Mouse (Mus musculus) kidney, adult 2 months (tissue): ENCODE measurements at regions not wholly inside any gene's neighbourhood (a gene's known extent, or its start where the extent isn't known, plus 50 kb on each side); places are given as distances from the start of the nearest gene placed in this dataset.

Experiments
- DNase-seq: peaks from one replicate; pipeline ENCODE4 v3.0.0; 2021
- H3K27ac ChIP-seq: fragments of 200-500 bp; 2 replicates; pipeline ENCODE4 v1.5.1; 2012; ENCODE audit warnings: low read depth, low read length, control low read depth, inconsistent platforms; ENCODE audit not compliant: insufficient read depth
- H3K27me3 ChIP-seq: fragments of 200-500 bp; replicated peaks from 2 replicates; pipeline ENCODE4 v1.6.1; 2012; ENCODE audit warnings: mild to moderate bottlenecking, moderate library complexity, low read length, inconsistent platforms; ENCODE audit not compliant: control insufficient read depth, insufficient read depth
- H3K36me3 ChIP-seq: fragments of 200-500 bp; 2 replicates; pipeline ENCODE4 v1.6.1; 2012; ENCODE audit warnings: mild to moderate bottlenecking, moderate library complexity, low read length, inconsistent platforms; ENCODE audit not compliant: control insufficient read depth, insufficient read depth
- H3K4me1 ChIP-seq: fragments of 200-500 bp; 2 replicates; pipeline ENCODE4 v1.6.1; 2011; ENCODE audit warnings: low read length; ENCODE audit not compliant: control insufficient read depth, insufficient read depth
- H3K4me3 ChIP-seq: fragments of 200-500 bp; 2 replicates; pipeline ENCODE4 v1.5.1; 2011; ENCODE audit warnings: mild to moderate bottlenecking, low read depth, low read length, control low read depth; ENCODE audit not compliant: insufficient read depth
- CTCF ChIP-seq: fragments of 200-500 bp; conservative IDR thresholded peaks from 2 replicates; pipeline ENCODE4 v1.5.1; 2011; ENCODE audit warnings: low read depth, mild to moderate bottlenecking, control low read depth, low read length, moderate library complexity, mixed read lengths; ENCODE audit not compliant: insufficient read depth, insufficient read length
- POLR2A ChIP-seq: fragments of 200-500 bp; IDR thresholded peaks from one replicate; pipeline ENCODE4 v1.6.1; 2011; ENCODE audit warnings: low read depth, low read length, control low read depth
- WGBS: fragments of 180-500 bp; shearing (Covaris S2); methylation state at CpG from one replicate; pipeline ENCODE4 v1.1.7; 2018; 5-methylcytosine and 5-hydroxymethylcytosine counted together

DNA sequence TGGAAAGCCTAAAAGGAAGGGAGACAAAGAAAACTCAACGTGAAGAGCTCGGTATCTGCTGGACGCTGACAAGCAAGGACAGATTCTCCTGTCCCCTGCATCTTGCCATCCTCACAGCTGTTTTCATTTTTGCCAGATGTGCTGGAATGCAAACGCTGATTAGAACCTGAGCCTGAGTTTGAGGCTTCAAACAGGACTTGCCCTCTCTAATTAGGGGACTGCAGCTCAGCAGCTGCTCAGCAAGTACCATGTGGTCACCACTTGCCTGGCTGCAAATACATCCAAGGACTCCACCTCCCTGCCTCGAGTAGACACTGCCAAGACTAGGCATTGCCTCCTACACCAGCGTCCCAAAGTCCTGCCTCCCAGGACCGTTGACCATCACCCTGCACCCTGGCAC lies 140.7 kb downstream of the Cdc5l start:
- no peak for DNase-seq
- no peaks in the 10 kb centered on the region for H3K4me1 ChIP-seq
- H3K4me3 ChIP-seq, result no peak overlapping the region
- H3K27me3 ChIP-seq, result no peaks in the 10 kb centered on the region
- no peak overlapping the region for H3K27ac ChIP-seq
- TF ChIP-seq CTCF, result no peak
- no peak for TF ChIP-seq POLR2A
- no peaks in the 10 kb centered on the region for H3K36me3 ChIP-seq
- WGBS, result 80% methylated on average over 7 of the region's 7 CpGs

DNA sequence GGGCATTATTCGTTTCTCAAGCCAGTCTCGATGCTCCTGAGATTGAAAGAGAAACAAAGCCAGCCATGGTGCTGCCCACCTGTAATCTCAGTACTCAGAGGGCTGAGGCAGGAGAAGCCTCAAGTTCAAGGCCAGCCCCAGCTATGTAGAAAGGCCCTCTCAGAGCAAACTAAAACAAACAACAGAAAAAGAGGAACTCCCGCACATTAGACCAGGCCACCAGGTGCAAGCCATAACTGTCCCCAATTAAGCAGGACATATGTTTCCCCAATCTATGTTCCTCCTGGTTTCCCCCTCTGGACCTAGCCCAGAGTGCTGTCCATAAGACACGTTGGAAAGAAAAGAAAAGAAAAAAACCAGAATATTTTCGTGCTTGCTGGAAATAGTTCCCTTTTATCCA lies 142.5 kb downstream of the Cdc5l start:
- DNase-seq, result no peak
- Histone ChIP-seq H3K27ac (no peak overlapping the region), H3K4me1 (no peaks in the 10 kb centered on the region), H3K4me3 (no peak overlapping the region), H3K36me3 (no peaks in the 10 kb centered on the region), H3K27me3 (no peaks in the 10 kb centered on the region)
- TF ChIP-seq CTCF (no peak), POLR2A (no peak)
- WGBS, result 81% methylated on average over 5 of the region's 5 CpGs

DNA sequence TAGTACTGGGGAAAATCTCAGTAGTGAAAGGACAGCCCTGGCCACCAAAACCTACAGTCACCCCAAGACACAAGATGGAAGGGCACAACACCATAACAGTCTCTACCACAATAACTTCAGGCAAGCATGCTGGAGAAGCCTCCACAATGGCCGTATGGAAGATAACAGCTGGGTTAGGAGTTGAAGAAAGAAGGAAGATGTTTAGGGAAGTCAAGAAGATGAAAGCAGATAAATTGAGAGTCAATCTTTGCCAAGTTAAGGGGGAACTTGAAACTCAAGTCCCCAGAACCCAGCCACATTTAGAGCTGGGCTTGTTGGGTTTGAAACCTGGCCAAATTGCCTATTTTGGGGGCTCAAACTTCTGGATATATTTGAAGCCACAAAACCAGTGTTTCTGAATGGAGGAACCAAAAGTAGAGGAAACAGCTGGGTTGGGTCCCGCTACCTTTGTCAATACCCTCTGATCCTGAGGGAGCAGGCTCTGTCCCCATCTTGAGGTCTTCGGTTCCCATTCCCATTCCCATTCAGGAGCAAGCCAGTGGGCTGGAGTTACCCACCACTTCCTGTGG lies 147.8 kb downstream of the Cdc5l start:
- Histone ChIP-seq H3K27me3 (no peaks in the 10 kb centered on the region), H3K27ac (no peak overlapping the region), H3K4me1 (no peaks in the 10 kb centered on the region), H3K36me3 (no peaks in the 10 kb centered on the region), H3K4me3 (no peak overlapping the region)
- TF ChIP-seq CTCF, result no peak
- no peak for TF ChIP-seq POLR2A
- WGBS, result 93% methylated on average over 3 of the region's 3 CpGs
- DNase-seq, result no peak

DNA sequence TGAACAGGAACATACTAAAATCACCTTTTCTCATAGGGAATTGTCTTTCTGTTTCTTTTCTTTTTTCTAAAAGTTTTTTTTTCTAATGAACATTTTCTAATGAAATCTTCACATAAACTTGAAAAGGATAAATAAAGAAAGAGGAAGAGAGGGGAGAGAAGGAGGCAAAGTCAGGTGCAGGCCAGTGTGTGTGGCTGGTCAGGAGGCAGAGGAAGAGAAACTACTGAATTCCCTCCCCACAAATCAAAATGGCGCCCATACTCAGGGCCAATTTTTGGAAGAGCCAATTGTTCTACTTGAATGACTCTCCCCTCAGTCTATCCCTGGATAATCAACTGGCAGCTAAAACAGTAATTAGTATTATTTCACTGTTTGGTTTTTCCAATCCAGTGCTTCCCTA lies 152.0 kb downstream of the Cdc5l start:
- no peaks in the 10 kb centered on the region for H3K36me3 ChIP-seq
- no peaks in the 10 kb centered on the region for H3K27me3 ChIP-seq
- no peaks in the 10 kb centered on the region for H3K4me1 ChIP-seq
- DNase-seq, result no peak
- H3K4me3 ChIP-seq, result no peak overlapping the region
- H3K27ac ChIP-seq, result no peak overlapping the region
- WGBS, result 93% methylated on average over 1 of the region's 1 CpGs
- TF ChIP-seq CTCF, result no peak
- no peak for TF ChIP-seq POLR2A

DNA sequence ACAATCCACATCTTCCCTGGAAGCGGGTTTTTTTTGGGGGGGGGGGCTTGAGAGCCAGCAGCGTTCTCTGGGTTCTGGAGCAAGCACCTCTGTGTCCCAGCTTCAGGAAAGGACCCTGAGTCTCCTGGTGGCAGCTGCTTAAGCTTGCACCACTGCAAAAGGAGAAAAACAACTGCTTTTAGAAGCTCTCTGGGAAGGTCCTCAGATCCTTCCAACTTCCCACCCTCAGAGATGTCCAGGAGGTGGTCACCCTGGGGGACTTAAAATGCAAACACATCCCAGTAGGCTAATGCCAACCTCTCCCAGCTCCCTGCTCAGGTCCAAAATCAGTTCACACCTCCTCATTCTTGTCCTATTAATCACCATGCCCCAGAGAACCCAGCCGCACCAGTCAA lies 153.7 kb downstream of the Cdc5l start:
- Histone ChIP-seq H3K4me1 (no peaks in the 10 kb centered on the region), H3K27me3 (no peaks in the 10 kb centered on the region), H3K4me3 (no peak overlapping the region), H3K36me3 (no peaks in the 10 kb centered on the region), H3K27ac (no peak overlapping the region)
- TF ChIP-seq CTCF (no peak), POLR2A (no peak)
- no peak for DNase-seq
- WGBS, result 23% methylated on average over 3 of the region's 3 CpGs

DNA sequence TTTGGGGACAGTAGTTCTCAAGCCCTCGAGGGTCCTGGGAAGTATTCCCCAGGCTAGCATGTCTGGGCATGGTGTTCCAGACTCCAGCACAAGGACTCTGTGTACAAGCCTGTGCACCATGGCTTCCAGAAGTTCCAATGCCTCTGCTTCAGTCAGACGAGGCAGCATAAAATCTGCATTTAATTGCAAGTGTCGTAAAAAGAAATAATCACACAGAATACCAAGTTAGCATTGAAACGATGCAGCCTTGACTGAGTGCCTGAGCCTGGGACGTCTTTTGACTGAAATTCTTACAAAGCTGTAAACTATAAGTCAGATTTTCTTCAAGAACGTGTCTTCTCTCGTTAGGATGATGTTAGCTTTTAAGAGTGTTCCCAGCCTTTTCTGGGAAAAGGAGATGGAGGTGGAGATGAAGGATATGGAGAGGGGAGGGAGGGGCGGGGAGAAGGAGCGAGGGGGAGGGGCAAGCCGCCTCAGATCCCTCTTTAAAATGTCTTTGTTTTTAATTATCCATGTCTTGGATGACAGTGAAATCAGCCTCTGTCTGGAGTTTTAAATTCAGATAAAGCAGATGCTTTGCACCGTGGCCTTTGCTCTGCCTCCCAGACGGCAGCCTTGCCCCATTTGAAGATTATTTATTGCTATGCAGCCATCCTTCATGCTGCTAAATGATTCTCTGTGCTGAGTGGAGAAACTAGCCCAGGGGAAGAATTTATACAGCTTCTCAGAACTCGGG lies 154.3 kb downstream of the Cdc5l start:
- Histone ChIP-seq H3K27ac (no peak overlapping the region), H3K27me3 (no peaks in the 10 kb centered on the region), H3K36me3 (no peaks in the 10 kb centered on the region), H3K4me1 (no peaks in the 10 kb centered on the region), H3K4me3 (no peak overlapping the region)
- TF ChIP-seq CTCF, result no peak
- no peak for TF ChIP-seq POLR2A
- no peak for DNase-seq
- 24% methylated on average over 13 of the region's 13 CpGs for WGBS

DNA sequence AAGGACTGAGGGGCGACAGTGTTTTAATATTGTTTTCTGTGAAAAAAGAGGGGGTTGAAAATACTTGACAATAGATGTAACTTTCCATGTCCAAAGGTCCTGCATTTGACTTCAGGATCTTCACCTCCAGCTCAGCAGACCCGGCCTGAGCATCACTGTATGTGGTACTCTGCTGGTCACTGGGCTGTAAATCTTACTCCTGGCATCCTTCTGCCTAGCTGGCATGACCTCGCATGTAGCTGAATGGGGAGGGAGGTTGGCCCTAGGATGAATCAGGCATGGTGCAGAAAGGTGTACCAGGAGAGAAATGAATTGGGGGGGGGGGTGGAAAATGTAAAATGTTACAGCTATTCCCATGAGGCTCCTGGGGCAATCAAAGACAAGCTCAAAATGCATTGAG lies 156.0 kb downstream of the Cdc5l start:
- TF ChIP-seq POLR2A (no peak), CTCF (no peak)
- 64% methylated on average over 3 of the region's 3 CpGs for WGBS
- H3K4me3 ChIP-seq, result no peak overlapping the region
- no peaks in the 10 kb centered on the region for H3K36me3 ChIP-seq
- H3K27me3 ChIP-seq, result no peaks in the 10 kb centered on the region
- no peaks in the 10 kb centered on the region for H3K4me1 ChIP-seq
- H3K27ac ChIP-seq, result no peak overlapping the region
- no peak for DNase-seq
